Mouse (Mus musculus) mature B cell (primary cell): ENCODE results near the gene Cers5.
"Not testable (repeated sequence)": the region's sequence is repeated elsewhere in the genome, so short reads cannot be mapped to it uniquely, and the experiment has no call there.

Experiments used
- in situ Hi-C: fragments of 300-500 bp; cut with MboI; formaldehyde crosslinking; loops from 2 replicates; pipeline ENCODE4 v1.14.3; 2019

Gene Cers5

GRCm38 (mm10) chr15:99787625-99788120 lies 15.0 kb upstream of the Cers5 start:
- in situ Hi-C loops: no loop called here

- in situ Hi-C loops: no loop called here
Measured at GRCm38 (mm10) chr15:99778677-99779335, 6.1 kb upstream of the Cers5 start.

GRCm38 (mm10) chr15:99778148-99778547 lies 5.5 kb upstream of the Cers5 start:
- in situ Hi-C loops: no loop called here

- in situ Hi-C loops: loop anchor here (5.0 kb wide), 1 partner anchor 51 kb away; no protein-coding TSS in a partner anchor
Measured at GRCm38 (mm10) chr15:99772925-99773324, 240 bp upstream of the Cers5 start.

- in situ Hi-C loops: loop anchor here (5.0 kb wide), 1 partner anchor 50 kb away; no protein-coding TSS in a partner anchor
Measured at GRCm38 (mm10) chr15:99772277-99772880, 306 bp downstream of the Cers5 start.

- in situ Hi-C loops: loop anchor here (5.0 kb wide), 1 partner anchor 49 kb away; no protein-coding TSS in a partner anchor
Measured at GRCm38 (mm10) chr15:99771601-99772276, 946 bp downstream of the Cers5 start.

GRCm38 (mm10) chr15:99771004-99771500 lies 1.6 kb downstream of the Cers5 start:
- in situ Hi-C loops: loop anchor here (5.0 kb wide), 1 partner anchor 49 kb away; no protein-coding TSS in a partner anchor

GRCm38 (mm10) chr15:99768761-99769160 lies 3.9 kb downstream of the Cers5 start:
- in situ Hi-C loops: no loop called here

- in situ Hi-C loops: no loop called here
Measured at GRCm38 (mm10) chr15:99767467-99767866, 5.2 kb downstream of the Cers5 start.

- in situ Hi-C loops: no loop called here
Measured at GRCm38 (mm10) chr15:99754204-99754603, 18.5 kb downstream of the Cers5 start.

GRCm38 (mm10) chr15:99740229-99740628 lies 32.5 kb downstream of the Cers5 start:
- in situ Hi-C loops: no loop called here

GRCm38 (mm10) chr15:99736675-99737074 lies 36.0 kb downstream of the Cers5 start:
- in situ Hi-C loops: no loop called here

GRCm38 (mm10) chr15:99735631-99736030 lies 37.1 kb downstream of the Cers5 start:
- in situ Hi-C loops: no loop called here

GRCm38 (mm10) chr15:99733186-99733585 lies 39.5 kb downstream of the Cers5 start:
- in situ Hi-C loops: no loop called here

- in situ Hi-C loops: no loop called here
Measured at GRCm38 (mm10) chr15:99731678-99732077, 41.0 kb downstream of the Cers5 start.

GRCm38 (mm10) chr15:99731167-99731566 lies 41.5 kb downstream of the Cers5 start:
- in situ Hi-C loops: no loop called here

- in situ Hi-C loops: no loop called here
Measured at GRCm38 (mm10) chr15:99729056-99729783, 43.5 kb downstream of the Cers5 start.

- in situ Hi-C loops: no loop called here
Measured at GRCm38 (mm10) chr15:99728211-99728610, 44.5 kb downstream of the Cers5 start.

- in situ Hi-C loops: no loop called here
Measured at GRCm38 (mm10) chr15:99727525-99727924, 45.2 kb downstream of the Cers5 start.

- in situ Hi-C loops: not testable (repeated sequence)
Measured at GRCm38 (mm10) chr15:99727039-99727438, 45.6 kb downstream of the Cers5 start.

- in situ Hi-C loops: no loop called here
Measured at GRCm38 (mm10) chr15:99726549-99726948, 46.1 kb downstream of the Cers5 start.
